Comparison of ENCODE assay signal across 23 mouse cellular contexts in the genomic region with DNA sequence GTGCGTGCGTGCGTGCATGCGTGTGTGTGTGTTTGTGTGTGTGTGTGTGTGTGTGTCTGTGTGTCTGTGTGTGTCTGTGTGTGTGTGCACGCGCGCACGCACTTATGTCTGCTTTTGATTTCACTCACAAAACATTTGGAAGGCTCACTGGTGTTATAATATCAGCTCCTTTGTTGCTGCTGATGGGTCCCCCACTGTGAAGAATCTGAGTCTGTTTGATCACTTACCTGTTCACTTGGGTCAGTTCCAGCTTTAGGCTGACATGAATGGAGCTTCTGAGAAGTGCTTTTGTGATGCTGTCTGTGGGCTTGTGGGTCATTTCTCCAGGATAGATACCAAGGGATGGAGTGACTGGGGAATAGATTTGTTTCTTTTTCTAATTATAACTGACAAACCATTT. TPM values are rescaled to one million over a fixed set of nuclear protein-coding genes. Genes with fewer than 3 reads are reported as not detected.
DNase-seq lines count a peak whose midpoint lies in the region; ATAC-seq and TF ChIP-seq lines count a peak whose summit lies in the region.
"Had no signal": no experiment of that assay in that cellular context is flagged by ENCODE, and none has a peak within 500 bp of the region (broad histone marks: within the 10 kb centered on the region; RNA-seq: fewer than 3 reads in every experiment).

No protein-coding gene starts in this region.

- 91% methylated on average over 8 of the region's 8 CpGs for WGBS in hindbrain, postnatal 0 days
- 95% methylated on average over 8 of the region's 8 CpGs for WGBS in hindbrain, embryonic 10.5 days

- no peak for TF ChIP-seq CTCF in hindbrain, postnatal 0 days (IDR thresholded peaks at IDR 0.05; ENCODE audit: low read depth)

- no peak for ATAC-seq in hindbrain, postnatal 0 days
- ATAC-seq: forebrain, embryonic 13.5 days; forebrain, embryonic 16.5 days had no signal

- no peaks in the 10 kb centered on the region for H3K4me1 ChIP-seq in hindbrain, postnatal 0 days (ENCODE audit: insufficient read depth, low read length)
- H3K4me1 ChIP-seq in hindbrain, embryonic 10.5 days (replicated peaks): no peaks in the 10 kb centered on the region
- H3K4me1 ChIP-seq in ES-E14 (ENCODE audit: control insufficient read depth in 2 of 2, insufficient read depth in 2 of 2, low read length in 2 of 2, poor library complexity in 1 of 2): no peaks in the 10 kb centered on the region
- H3K4me1 ChIP-seq: embryonic facial prominence, embryonic 10.5 days; embryonic facial prominence, embryonic 12.5 days; forebrain, embryonic 13.5 days had no signal

- H3K4me2 ChIP-seq in hindbrain, postnatal 0 days (ENCODE audit: low read depth, low read length): no peak overlapping the region
- H3K4me2 ChIP-seq: embryonic facial prominence, embryonic 12.5 days; forebrain, embryonic 13.5 days had no signal

- H3K36me3 ChIP-seq in hindbrain, postnatal 0 days (ENCODE audit: insufficient read depth, low read length): peaks cover 6% of the 10 kb centered on the region; the same call in 1 of the 2 replicates
- H3K36me3 ChIP-seq in hindbrain, embryonic 10.5 days: peaks cover 59% of the 10 kb centered on the region
- H3K36me3 ChIP-seq in ES-E14 (ENCODE audit: control insufficient read depth, insufficient read depth, low read length, poor library complexity, severe bottlenecking): no peaks in the 10 kb centered on the region

- H3K9me3 ChIP-seq in hindbrain, postnatal 0 days (ENCODE audit: low read length): no peaks in the 10 kb centered on the region
- no peaks in the 10 kb centered on the region for H3K9me3 ChIP-seq in hindbrain, embryonic 10.5 days
- H3K9me3 ChIP-seq in ES-E14 (ENCODE audit: control insufficient read depth, insufficient read depth, low read depth, low read length): no peaks in the 10 kb centered on the region
- H3K9me3 ChIP-seq: embryonic facial prominence, embryonic 10.5 days; embryonic facial prominence, embryonic 12.5 days; forebrain, embryonic 13.5 days had no signal

- H3K27ac ChIP-seq in hindbrain, postnatal 0 days: no peak overlapping the region
- no peak overlapping the region for H3K27ac ChIP-seq in hindbrain, embryonic 10.5 days
- no peak overlapping the region for H3K27ac ChIP-seq in ES-E14 (ENCODE audit: insufficient read depth, low read depth, low read length, poor library complexity, severe bottlenecking)
- H3K27ac ChIP-seq: embryonic facial prominence, embryonic 10.5 days; embryonic facial prominence, embryonic 12.5 days; forebrain, embryonic 13.5 days had no signal

- no peaks in the 10 kb centered on the region for H3K27me3 ChIP-seq in hindbrain, postnatal 0 days (ENCODE audit: insufficient read depth, low read length)
- no peaks in the 10 kb centered on the region for H3K27me3 ChIP-seq in hindbrain, embryonic 10.5 days (ENCODE audit: insufficient read depth, poor library complexity, severe bottlenecking)
- H3K27me3 ChIP-seq: embryonic facial prominence, embryonic 12.5 days; forebrain, embryonic 13.5 days had no signal

- peak; percentile 14 for DNase-seq in hindbrain, postnatal 0 days (ENCODE audit: low spot score)
- no peak for DNase-seq in hindbrain, embryonic 10.5 days (ENCODE audit: low spot score)
- peak; percentile 20 for DNase-seq in ES-CJ7 (ENCODE audit: low read depth, low spot score)
- peak; percentile 17 for DNase-seq in ES-E14 (ENCODE audit: low read depth, low spot score)
- DNase-seq in ZHBTc4 (ENCODE audit: low read depth, low spot score): peak; percentile 54
- DNase-seq in natural killer cell, adult 2 months (ENCODE audit: low spot score in 2 of 2): no peak
- DNase-seq in heart, adult 9 months (ENCODE audit: low spot score in 2 of 2): no peak
- DNase-seq: adrenal gland, adult 8-10 months; adrenal gland, postnatal 14 days; adrenal gland, postnatal 36 days; cerebellum, adult 11-12 months; cerebellum, adult 2 months; cerebellum, adult 9-10 months; cerebellum, postnatal 10 days; cerebellum, postnatal 25 days had no signal

- no peak overlapping the region for H3K9ac ChIP-seq in hindbrain, postnatal 0 days (replicated peaks; ENCODE audit: low read length)
- no peak overlapping the region for H3K9ac ChIP-seq in ES-E14 (ENCODE audit: insufficient read depth, low read depth, low read length, poor library complexity, severe bottlenecking)
- H3K9ac ChIP-seq: embryonic facial prominence, embryonic 12.5 days; forebrain, embryonic 13.5 days had no signal

- in situ Hi-C loops in ES-E14 (cut with MboI; ENCODE audit: low sequenced_read_pairs in 2 of 2, unreplicated experiment in 2 of 2): no loop called here

- no peak overlapping the region for H3K4me3 ChIP-seq in hindbrain, postnatal 0 days (ENCODE audit: low read length)
- no peak overlapping the region for H3K4me3 ChIP-seq in hindbrain, embryonic 10.5 days
- H3K4me3 ChIP-seq in ES-E14 (ENCODE audit: insufficient read depth in 1 of 2, low read depth in 1 of 2, low read length in 2 of 2, poor library complexity in 1 of 2, severe bottlenecking in 1 of 2): no peak overlapping the region
- H3K4me3 ChIP-seq: embryonic facial prominence, embryonic 10.5 days; embryonic facial prominence, embryonic 12.5 days; forebrain, embryonic 13.5 days had no signal

TF ChIP-seq in ES-E14, 5 proteins besides CTCF, POLR2A, EP300 and RAD21:
- TF ChIP-seq ZC3H11A (IDR thresholded peaks at IDR 0.05; ENCODE audit: borderline replicate concordance, low read depth, low read length) (no peak), HCFC1 (IDR thresholded peaks at IDR 0.05; ENCODE audit: borderline replicate concordance, insufficient read depth, low read length) (no peak), ZNF384 (IDR thresholded peaks at IDR 0.05; ENCODE audit: low read depth, low read length) (no peak), CHD2 (IDR thresholded peaks at IDR 0.05; ENCODE audit: low read depth, low read length) (no peak), MAFK (IDR thresholded peaks at IDR 0.05; ENCODE audit: insufficient read depth, low read depth, low read length) (no peak)

RNA-seq across cellular contexts. Expression of a gene that starts 48.9 kb away (rescaled TPM):
- total RNA-seq in hindbrain, postnatal 0 days (2014; rRNA removed): not detected in 2 replicates
- not detected in 2 replicates for polyA plus RNA-seq in hindbrain, postnatal 0 days (2015; fragmentation: Nextera tagmentation; extraction: Ambion mirVana)
- polyA plus RNA-seq in hindbrain, embryonic 10.5 days (2016; fragmentation: Nextera tagmentation; extraction: Ambion mirVana): not detected in 2 replicates
- total RNA-seq in ES-E14 (2012; rRNA removed): not detected in 2 replicates
- total RNA-seq: MEL had no signal
- polyA plus RNA-seq: C2C12; cerebellum, adult 2 months; cortical plate, adult 2 months; embryonic facial prominence, embryonic 10.5 days; forebrain, embryonic 11.5 days had no signal

Comparison
In these comparisons a context has a peak if more than half of its experiments do, and no peak if none do; other contexts are left out.
1. DNase-seq: peak in hindbrain, postnatal 0 days (single experiment), ES-CJ7 (single experiment), ES-E14 (single experiment) and ZHBTc4 (single experiment); none in hindbrain, embryonic 10.5 days (single experiment), natural killer cell, adult 2 months (0 of 2) and heart, adult 9 months (0 of 2).